Comparison of ENCODE assay signal across 9 mouse cellular contexts in genomic region chr11:90275663-90276062, GRCm38 (mm10). TPM values are rescaled to one million over a fixed set of nuclear protein-coding genes. Genes with fewer than 3 reads are reported as not detected.
A peak's percentile ranks its signal among the peaks of the same experiment; 100 is the strongest.
DNase-seq lines count a peak whose midpoint lies in the region; ATAC-seq and TF ChIP-seq lines count a peak whose summit lies in the region.
"Had no signal": no experiment of that assay in that cellular context is flagged by ENCODE, and none has a peak within 500 bp of the region (broad histone marks: within the 10 kb centered on the region; RNA-seq: fewer than 3 reads in every experiment).

No protein-coding gene starts in this region.

- no peak overlapping the region for H3K4me3 ChIP-seq in kidney, adult 2 months (ENCODE audit: insufficient read depth, low read depth, low read length)
- no peak overlapping the region for H3K4me3 ChIP-seq in kidney, embryonic 14.5 days (ENCODE audit: low read length)
- H3K4me3 ChIP-seq: limb, embryonic 13.5 days had no signal

- H3K36me3 ChIP-seq in kidney, adult 2 months (ENCODE audit: control insufficient read depth, insufficient read depth, low read length): no peaks in the 10 kb centered on the region
- peaks cover 21% of the 10 kb centered on the region; the same call in 1 of the 2 replicates for H3K36me3 ChIP-seq in kidney, embryonic 14.5 days (ENCODE audit: control insufficient read depth, insufficient read depth, low read length)

- TF ChIP-seq CTCF in kidney, adult 2 months (conservative IDR thresholded peaks at IDR 0.05; ENCODE audit: insufficient read depth, insufficient read length, low read depth, low read length): no peak

- TF ChIP-seq POLR2A in kidney, adult 2 months (IDR thresholded peaks at IDR 0.05; ENCODE audit: low read depth, low read length): no peak

- no peaks in the 10 kb centered on the region for H3K9me3 ChIP-seq in kidney, embryonic 14.5 days (ENCODE audit: control insufficient read depth, low read length)
- H3K9me3 ChIP-seq: limb, embryonic 13.5 days had no signal

- no peak for ATAC-seq in kidney, embryonic 14.5 days (ENCODE audit: low FRiP score, low TSS enrichment)
- no peak for ATAC-seq in activated CD4-positive, CD25-positive, alpha-beta regulatory T cell, adult 4 months

- no peaks in the 10 kb centered on the region for H3K27me3 ChIP-seq in kidney, adult 2 months (replicated peaks; ENCODE audit: control insufficient read depth, insufficient read depth, low read length)
- H3K27me3 ChIP-seq in kidney, embryonic 14.5 days (ENCODE audit: control insufficient read depth, insufficient read depth, low read length): no peaks in the 10 kb centered on the region
- H3K27me3 ChIP-seq: limb, embryonic 13.5 days had no signal

- H3K9ac ChIP-seq in kidney, embryonic 14.5 days (ENCODE audit: low read depth, low read length): no peak overlapping the region
- H3K9ac ChIP-seq: limb, embryonic 13.5 days had no signal

- 57% methylated on average over 7 of the region's 7 CpGs for WGBS in kidney, adult 2 months
- 76% methylated on average over 7 of the region's 7 CpGs for WGBS in kidney, embryonic 14.5 days

- intact Hi-C loops in heart, postnatal 25 days (cut with DNase I): no loop called here

- DNase-seq in kidney, adult 2 months: peak; percentile 34
- peak; percentile 40 for DNase-seq in adrenal gland, adult 2 months
- DNase-seq in cerebellum, postnatal 25 days: peak; percentile 8 to 31
- DNase-seq in heart, postnatal 25 days (ENCODE audit: low spot score): peak; percentile 16
- no peak for DNase-seq in embryo, embryonic 11 days

- H3K4me2 ChIP-seq in kidney, embryonic 14.5 days (replicated peaks; ENCODE audit: low read depth, low read length): no peak overlapping the region
- H3K4me2 ChIP-seq: limb, embryonic 13.5 days had no signal

- no peaks in the 10 kb centered on the region; the same call in 1 of the 2 replicates for H3K4me1 ChIP-seq in kidney, adult 2 months (ENCODE audit: control insufficient read depth, insufficient read depth, low read length)
- peaks cover 8% of the 10 kb centered on the region; the same call in 1 of the 2 replicates for H3K4me1 ChIP-seq in kidney, embryonic 14.5 days (ENCODE audit: control insufficient read depth, insufficient read depth, low read length)
- H3K4me1 ChIP-seq: limb, embryonic 13.5 days had no signal

- no peak overlapping the region for H3K27ac ChIP-seq in kidney, adult 2 months (ENCODE audit: insufficient read depth, low read depth, low read length)
- no peak overlapping the region for H3K27ac ChIP-seq in kidney, embryonic 14.5 days (ENCODE audit: low read depth, low read length)
- H3K27ac ChIP-seq: limb, embryonic 13.5 days; stomach, postnatal 0 days had no signal

RNA-seq across cellular contexts. Expression of gene Mmd, which starts 26.4 kb away (rescaled TPM):
- 27.6 and 29.1 TPM in 2 replicates for polyA plus RNA-seq in kidney, adult 2 months (2012; rRNA removed)
- polyA plus RNA-seq in kidney, embryonic 14.5 days (2014; fragmentation: Nextera tagmentation; extraction: Ambion mirVana): 25.5 and 25.6 TPM in 2 replicates
- 100 to 1,000 TPM; 110 to 147 TPM for total RNA-seq in adrenal gland, adult 2 months (2021)
- 51.7 and 122 TPM in 2 replicates for polyA plus RNA-seq in adrenal gland, adult 2 months (2012; rRNA removed)
- 10 to 100 TPM; 32.3 to 34.8 TPM for total RNA-seq in heart, postnatal 25 days (2021)
- 10 to 100 TPM; 20.3 to 23.2 TPM for polyA plus RNA-seq in activated CD4-positive, CD25-positive, alpha-beta regulatory T cell, adult 4 months (2017; shearing (Covaris generic))
